ENCODE assay signal across 8 mouse cellular contexts in genomic region chr1:159783842-159784241, GRCm38 (mm10).
DNase-seq lines count a peak whose midpoint lies in the region; ATAC-seq lines count a peak whose summit lies in the region.

No protein-coding gene starts in this region.

- H3K9me3 ChIP-seq in forebrain, embryonic 16.5 days (ENCODE audit: control insufficient read depth, low read length) = no peaks in the 10 kb centered on the region

- ATAC-seq in frontal cortex, adult (ENCODE audit: low TSS enrichment) = 0 out of 2 replicates have a peak, but pooled peaks have one; percentile 29
- peak; percentile 36; the same call in 1 of the 2 replicates for ATAC-seq in forebrain, embryonic 16.5 days

- intact Hi-C loops in left cerebral cortex, postnatal 36 days (cut with DNase I) = loop anchor here (5.0 kb wide), 2 partner anchors 262 to 387 kb away; partner anchors contain the start of gene Tnr

- H3K4me2 ChIP-seq in forebrain, embryonic 16.5 days (ENCODE audit: low read length) = no peak overlapping the region

- H3K27ac ChIP-seq in forebrain, embryonic 16.5 days (ENCODE audit: low read length) = no peak overlapping the region

- DNase-seq in frontal cortex, postnatal 10 days (ENCODE audit: low spot score in 2 of 2) = no peak
- DNase-seq in ovary, postnatal 36 days (ENCODE audit: low spot score) = peak; percentile 8
- no peak for DNase-seq in ovary, postnatal 10 days (ENCODE audit: low spot score)
- peak; percentile 57 for DNase-seq in cerebellum, adult 11 months
- DNase-seq in left cerebral cortex, postnatal 36 days (ENCODE audit: low spot score in 2 of 2) = peak; percentile 28 to 46
- peak; percentile 30 for DNase-seq in retina, postnatal 7 days (ENCODE audit: low read depth, low spot score)

- H3K4me1 ChIP-seq in forebrain, embryonic 16.5 days (replicated peaks; ENCODE audit: control insufficient read depth, insufficient read depth, low read length) = no peaks in the 10 kb centered on the region

- 25% methylated on average over 5 of the region's 5 CpGs for WGBS in forebrain, embryonic 16.5 days

- H3K4me3 ChIP-seq in forebrain, embryonic 16.5 days (replicated peaks; ENCODE audit: low read length) = no peak overlapping the region

- H3K27me3 ChIP-seq in forebrain, embryonic 16.5 days (replicated peaks; ENCODE audit: control insufficient read depth, insufficient read depth, low read length) = no peaks in the 10 kb centered on the region

- no peaks in the 10 kb centered on the region for H3K36me3 ChIP-seq in forebrain, embryonic 16.5 days (ENCODE audit: control insufficient read depth, insufficient read depth)

- H3K9ac ChIP-seq in forebrain, embryonic 16.5 days (replicated peaks; ENCODE audit: low read depth, low read length) = no peak overlapping the region

Comparison
In these comparisons a context has a peak if more than half of its experiments do, and no peak if none do; other contexts are left out.
1. DNase-seq: peak in ovary, postnatal 36 days (single experiment), cerebellum, adult 11 months (single experiment), left cerebral cortex, postnatal 36 days (2 of 2) and retina, postnatal 7 days (single experiment); none in frontal cortex, postnatal 10 days (0 of 2) and ovary, postnatal 10 days (single experiment).